Mouse (Mus musculus) macrophage (primary cell): Measurements from ENCODE around the gene Fmod. TPM values are rescaled to one million over a fixed set of nuclear protein-coding genes. Genes with fewer than 3 reads are reported as not detected.

ENCODE experiments used
- H3K27ac ChIP-seq: fragments of 350-480 bp; formaldehyde crosslinking; 2 replicates; pipeline ENCODE4 v1.9.0; 2021
- H3K36me3 ChIP-seq: fragments of 350-480 bp; formaldehyde crosslinking; 2 replicates; pipeline ENCODE4 v1.9.0; 2021; ENCODE audit errors: inconsistent target
- H3K4me3 ChIP-seq: fragments of 350-480 bp; formaldehyde crosslinking; 2 replicates; pipeline ENCODE4 v1.9.0; 2021; ENCODE audit errors: inconsistent target
- H3K79me2 ChIP-seq: fragments of 350-480 bp; formaldehyde crosslinking; 2 replicates; pipeline ENCODE4 v1.9.0; 2021; ENCODE audit errors: inconsistent target
- WGBS: methylation state at CpG from one replicate; pipeline ENCODE4 v1.1.7; 2026; ENCODE audit warnings: inconsistent platforms; ENCODE audit not compliant: missing documents; 5-methylcytosine and 5-hydroxymethylcytosine counted together
- polyA plus RNA-seq: library from polyadenylated mRNA; stranded (reverse); fragments of 250-400 nt; gene quantifications from 3 replicates; pipeline ENCODE4 v1.2.4, GENCODE M21; 2018; ENCODE audit warnings: inconsistent platforms

Gene Fmod
- polyA plus RNA-seq, 1 experiment from 2014 or later: not detected

DNA sequence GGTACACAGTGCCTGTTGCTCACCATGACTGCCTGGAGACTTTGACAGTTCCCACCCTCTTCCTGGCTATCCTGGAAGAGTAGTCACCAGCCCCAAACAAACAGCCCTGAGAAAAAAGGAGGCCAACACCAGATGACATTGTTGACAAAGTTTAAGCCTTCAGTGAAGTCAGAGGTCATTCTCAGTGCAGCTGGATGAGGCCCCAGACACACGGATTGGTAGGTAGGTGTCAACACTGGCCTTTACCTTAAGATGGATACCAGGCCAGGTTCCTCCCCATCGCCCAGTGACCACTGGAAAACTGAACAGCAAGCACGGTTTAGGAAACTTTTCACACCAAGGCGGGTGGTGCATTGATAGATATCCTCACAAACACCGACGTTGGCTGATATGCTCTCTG lies 55.3 kb downstream of the Fmod start:
- Histone ChIP-seq H3K79me2 (no peaks in the 10 kb centered on the region), H3K27ac (peak overlapping the region; percentile 36), H3K4me3 (no peak overlapping the region), H3K36me3 (no peaks in the 10 kb centered on the region)
- WGBS: 60% methylated on average over 6 of the region's 6 CpGs

DNA sequence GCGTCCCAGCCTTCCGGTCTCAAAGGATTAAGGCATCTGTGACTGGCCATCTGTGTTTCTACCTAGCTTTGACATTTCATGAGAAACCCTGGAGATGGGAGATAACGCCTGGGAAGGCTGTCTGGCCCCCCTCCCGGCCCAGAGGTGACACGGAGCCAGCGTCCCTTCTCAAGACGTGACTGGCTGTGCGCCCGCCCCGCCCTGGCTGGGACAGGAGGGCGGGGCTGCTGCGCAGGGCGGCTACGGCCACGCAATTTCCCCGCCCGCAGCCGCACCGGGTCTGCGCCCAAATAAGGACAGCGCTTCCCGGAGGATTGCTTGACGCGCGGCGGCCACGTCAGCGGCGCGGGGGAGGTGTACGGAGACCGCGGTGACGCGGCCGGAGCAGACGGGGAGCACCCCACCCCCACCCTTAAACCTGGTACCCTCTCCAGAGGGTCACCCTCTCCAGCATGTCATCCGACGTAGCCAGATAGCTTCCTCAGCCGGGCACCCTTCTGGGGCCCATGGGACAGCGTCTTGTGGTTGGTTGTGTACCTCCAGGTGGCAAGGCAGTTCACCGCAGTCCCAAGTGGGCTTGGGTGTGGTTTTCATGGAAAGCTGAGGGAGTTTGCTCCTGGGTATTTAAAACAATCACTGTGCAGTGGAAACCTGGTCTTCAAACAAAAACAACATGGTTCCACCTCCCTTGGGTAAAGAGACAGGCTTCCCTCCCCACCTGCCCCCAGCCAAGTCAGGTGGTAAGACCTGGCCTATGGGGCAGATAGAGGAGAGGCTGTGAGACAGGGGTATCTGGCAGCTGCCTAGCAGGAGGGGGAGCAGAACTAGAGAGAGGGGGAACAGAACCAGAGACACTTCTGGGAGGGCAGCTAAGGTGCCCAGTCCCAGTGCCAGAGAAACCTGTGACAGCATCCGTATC lies 56.1 kb downstream of the Fmod start:
- Histone ChIP-seq H3K4me3 (peak overlapping the region; percentile 26), H3K27ac (peak overlapping the region; percentile 96), H3K36me3 (no peaks in the 10 kb centered on the region), H3K79me2 (no peaks in the 10 kb centered on the region)
- 2% methylated on average over 36 of the region's 43 CpGs for WGBS

DNA sequence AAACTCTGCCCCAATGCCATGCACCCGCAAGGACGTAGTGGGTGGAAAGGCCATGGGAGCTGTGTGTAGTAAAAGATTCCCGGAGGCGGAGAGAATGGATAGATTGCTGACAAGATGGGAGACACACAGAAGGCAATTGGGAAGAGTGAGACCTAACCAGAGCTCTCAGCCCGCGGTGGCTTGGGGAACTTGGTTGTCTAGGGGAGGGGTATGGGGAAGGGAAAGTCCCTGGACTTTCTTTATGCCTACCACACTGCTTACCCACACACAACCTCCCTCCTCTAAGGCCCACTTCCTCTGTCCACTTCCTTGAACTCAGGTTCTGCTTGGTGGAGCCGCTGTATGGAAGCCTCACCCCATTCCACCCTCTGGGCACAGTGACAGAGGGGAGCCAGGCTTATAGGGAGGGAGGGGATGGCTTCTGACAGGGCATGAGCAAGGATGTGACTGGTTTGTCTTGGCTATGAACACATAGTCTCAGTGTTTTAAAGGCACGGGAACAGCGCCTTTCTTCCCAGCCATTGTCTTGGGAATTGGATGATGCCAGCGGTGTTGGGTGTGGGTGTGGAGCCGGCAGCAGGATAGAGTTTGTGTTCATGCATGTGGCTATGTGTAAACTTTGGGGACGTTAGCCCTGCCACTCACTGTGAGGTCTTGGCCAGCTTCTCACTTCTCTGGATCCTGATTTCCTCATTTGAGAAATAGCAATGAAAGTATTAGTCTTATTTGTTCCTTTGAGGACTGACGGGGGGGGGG lies 56.9 kb downstream of the Fmod start:
- Histone ChIP-seq H3K27ac (peak overlapping the region; percentile 96), H3K4me3 (peak overlapping the region; percentile 26; the same call in 1 of the 2 replicates), H3K36me3 (no peaks in the 10 kb centered on the region), H3K79me2 (no peaks in the 10 kb centered on the region)
- 10% methylated on average over 13 of the region's 13 CpGs for WGBS

DNA sequence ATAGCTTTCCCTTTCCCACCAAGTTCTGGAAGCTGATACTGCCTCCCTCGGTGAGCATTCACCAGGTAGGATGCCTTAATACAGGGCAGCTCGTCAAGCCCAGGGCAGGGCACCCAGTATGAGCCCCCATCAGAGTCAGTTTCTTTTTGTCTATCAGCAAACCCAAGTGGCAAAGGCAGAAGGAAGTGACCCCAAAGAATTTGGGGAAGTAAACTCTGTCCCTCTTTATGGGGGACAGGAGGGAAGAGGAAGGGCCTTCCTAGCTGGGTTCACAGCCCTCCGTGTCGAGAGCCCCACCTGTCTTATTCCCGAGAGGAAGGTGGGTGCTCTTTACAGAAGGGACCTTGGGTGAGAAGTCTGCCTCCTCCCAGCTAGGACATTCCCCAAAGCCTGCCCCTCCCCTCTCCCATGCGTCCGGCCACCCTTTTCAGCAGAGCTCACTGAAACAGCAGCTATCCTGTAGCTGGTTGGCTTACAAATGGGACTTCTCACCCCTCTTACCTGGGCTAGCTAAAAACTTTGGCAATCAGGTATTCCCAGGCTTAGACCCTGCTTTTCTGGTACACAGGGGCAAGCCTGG lies 58.1 kb downstream of the Fmod start:
- Histone ChIP-seq H3K79me2 (no peaks in the 10 kb centered on the region), H3K36me3 (no peaks in the 10 kb centered on the region), H3K4me3 (no peak overlapping the region), H3K27ac (peak overlapping the region; percentile 96)
- WGBS: 7% methylated on average over 7 of the region's 7 CpGs

DNA sequence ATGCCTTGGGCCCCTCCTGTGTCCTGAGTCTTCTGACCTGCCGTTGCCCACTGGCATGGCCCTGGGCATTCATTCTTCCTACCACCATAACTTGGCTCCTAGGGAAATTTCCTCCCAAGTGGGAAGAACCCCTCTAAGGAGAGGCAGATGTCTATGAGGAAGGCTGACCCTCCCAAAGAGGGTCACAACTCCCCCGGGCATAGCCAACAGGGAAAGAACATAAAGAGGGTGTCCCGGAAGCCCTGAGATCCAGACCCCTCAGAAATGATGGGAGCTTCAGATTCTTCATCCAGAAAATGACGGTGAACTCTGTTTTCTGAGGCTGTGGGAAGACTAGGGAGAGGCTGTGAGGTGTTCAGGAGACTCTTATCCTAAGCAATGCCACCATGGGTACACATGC lies 58.7 kb downstream of the Fmod start:
- 86% methylated on average over 4 of the region's 4 CpGs for WGBS
- Histone ChIP-seq H3K4me3 (no peak overlapping the region), H3K27ac (peak overlapping the region; percentile 96), H3K79me2 (no peaks in the 10 kb centered on the region), H3K36me3 (no peaks in the 10 kb centered on the region)

DNA sequence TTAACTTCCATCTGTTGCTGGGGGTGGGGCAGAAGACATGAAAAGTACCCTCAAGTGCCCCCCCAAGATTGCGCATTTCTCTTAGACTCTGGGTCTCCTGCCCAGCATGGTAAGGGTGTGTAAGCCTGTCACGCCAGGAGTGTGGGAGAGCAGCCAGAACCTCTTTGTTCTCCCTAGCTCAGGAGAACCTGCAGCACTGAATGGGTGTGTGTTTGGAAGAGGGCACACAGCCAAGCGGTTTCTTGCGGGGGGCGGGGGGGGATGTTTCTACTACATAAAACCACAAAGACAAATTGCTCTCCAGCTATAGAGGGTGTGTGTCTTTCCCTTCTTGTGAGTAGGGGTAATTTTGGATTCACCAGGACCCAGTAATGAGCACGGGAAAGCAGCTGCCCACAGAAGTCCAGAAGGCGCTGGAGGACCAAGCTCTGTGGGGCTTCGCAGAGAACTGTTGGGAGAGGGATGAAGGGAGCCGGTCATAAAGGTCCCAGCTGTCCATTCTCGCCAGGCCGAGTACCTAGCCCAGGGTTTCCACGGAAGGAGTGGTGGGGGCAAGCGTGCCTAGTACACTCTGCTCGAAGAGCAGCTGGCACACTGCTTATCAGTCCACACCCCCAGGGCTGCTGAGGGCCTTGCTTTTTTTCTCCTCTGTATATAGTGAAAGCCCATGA lies 59.3 kb downstream of the Fmod start:
- Histone ChIP-seq H3K79me2 (no peaks in the 10 kb centered on the region), H3K36me3 (no peaks in the 10 kb centered on the region), H3K27ac (no peak overlapping the region), H3K4me3 (no peak overlapping the region)
- 61% methylated on average over 14 of the region's 14 CpGs for WGBS

DNA sequence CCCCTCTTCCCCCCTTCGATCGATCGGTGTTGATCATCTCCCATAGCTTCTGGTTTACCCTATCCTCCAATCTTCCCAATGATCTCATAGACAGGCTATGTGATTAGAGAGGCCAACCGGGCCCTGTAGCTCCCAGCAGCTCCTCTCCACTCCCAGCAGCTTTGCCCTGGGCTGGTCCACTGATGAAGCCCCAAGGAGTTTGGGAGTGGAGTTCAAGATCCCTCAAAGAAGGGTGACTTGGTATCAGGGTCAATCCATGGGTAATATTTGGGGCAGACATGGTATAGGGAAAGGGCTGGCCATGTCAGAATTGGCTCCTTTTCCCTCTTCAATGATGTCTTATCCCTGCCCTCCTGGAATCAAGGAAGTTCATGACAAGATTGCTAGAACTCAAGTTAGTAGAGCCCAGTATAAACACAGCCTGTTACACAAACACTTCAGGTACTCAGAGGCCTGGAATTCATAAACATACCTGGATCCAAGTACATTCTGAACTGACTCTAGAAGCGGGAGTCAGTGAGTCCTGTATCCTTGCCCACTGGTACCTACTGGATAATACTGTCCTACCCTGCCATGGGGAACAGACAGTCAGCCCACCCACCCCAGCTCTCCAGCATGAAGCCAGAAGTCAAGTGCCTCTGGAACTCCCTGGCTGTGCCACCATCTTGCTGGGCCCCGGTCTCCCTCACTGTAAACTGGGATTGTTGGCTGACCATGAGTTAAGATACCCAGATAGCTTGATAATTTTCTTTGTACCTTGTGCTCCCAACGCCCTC lies 60.2 kb downstream of the Fmod start:
- H3K27ac ChIP-seq: no peak overlapping the region
- H3K4me3 ChIP-seq: no peak overlapping the region
- H3K79me2 ChIP-seq: no peaks in the 10 kb centered on the region
- no peaks in the 10 kb centered on the region for H3K36me3 ChIP-seq
- 88% methylated on average over 7 of the region's 7 CpGs for WGBS

Other genes starting within 250 kb of the Fmod start
- gene Atp2b4, start 236.2 kb upstream of the Fmod start, polyA plus RNA-seq: 0.16 to 0.51 TPM (median 0.43 TPM) in 3 replicates
- gene Optc, start 129.3 kb upstream of the Fmod start, polyA plus RNA-seq: not detected in 3 replicates
- gene Prelp, start 115.8 kb upstream of the Fmod start, polyA plus RNA-seq: 0.04 TPM in 1 of 3 replicates, not detected in the others
- gene Btg2, start 41.9 kb downstream of the Fmod start, polyA plus RNA-seq: 3.9 to 21.4 TPM (median 6.0 TPM) in 3 replicates
- gene Chit1, start 74.0 kb downstream of the Fmod start, polyA plus RNA-seq: not detected in 3 replicates
- gene Chil1, start 144.9 kb downstream of the Fmod start, polyA plus RNA-seq: 0.44 to 1.8 TPM (median 0.55 TPM) in 3 replicates
- gene Mybph, start 156.2 kb downstream of the Fmod start, polyA plus RNA-seq: not detected in 3 replicates
- gene Adora1, start 198.2 kb downstream of the Fmod start, polyA plus RNA-seq: not detected in 3 replicates